Mouse (Mus musculus): ENCODE measurements around the gene Phf24. TPM values are rescaled to one million over a fixed set of nuclear protein-coding genes. Genes with fewer than 3 reads are reported as not detected.
A peak's percentile ranks its signal among the peaks of the same experiment; 100 is the strongest.

Phf24 gene
- polyA plus RNA-seq, 1 experiment from 2014 or later, result 0.04 TPM

- no peaks in the 10 kb centered on the region for H3K27me3 ChIP-seq (ENCODE audit: control insufficient read depth, insufficient read depth, low read length)
- 91% methylated on average over 3 of the region's 3 CpGs for WGBS
- ATAC-seq (ENCODE audit: insufficient number of reproducible peaks, low FRiP score, low TSS enrichment, low read depth) (no peak), DNase-seq (ENCODE audit: low spot score) (no peak)
- H3K4me3 ChIP-seq (ENCODE audit: low read depth, low read length), result no peak overlapping the region
- H3K4me1 ChIP-seq (ENCODE audit: control insufficient read depth, insufficient read depth, low read length), result peaks cover 11% of the 10 kb centered on the region; the same call in 1 of the 2 replicates
- no peak overlapping the region for H3K27ac ChIP-seq (replicated peaks; ENCODE audit: low read depth, low read length)
- H3K4me2 ChIP-seq (ENCODE audit: low read depth, severe bottlenecking), result no peak overlapping the region
- H3K9me3 ChIP-seq (ENCODE audit: control insufficient read depth, low read length), result no peaks in the 10 kb centered on the region
- H3K9ac ChIP-seq (ENCODE audit: low read length), result no peak overlapping the region
- H3K36me3 ChIP-seq (ENCODE audit: control insufficient read depth, insufficient read depth, low read length), result no peaks in the 10 kb centered on the region; the same call in 1 of the 2 replicates
Observed at GRCm38 (mm10) chr4:42955200-42955599, 38.7 kb downstream of the Phf24 start.

- Histone ChIP-seq H3K4me3 (ENCODE audit: low read depth, low read length) (no peak overlapping the region), H3K27me3 (ENCODE audit: control insufficient read depth, insufficient read depth, low read length) (no peaks in the 10 kb centered on the region), H3K9ac (ENCODE audit: low read length) (no peak overlapping the region), H3K4me2 (ENCODE audit: low read depth, severe bottlenecking) (no peak overlapping the region), H3K9me3 (ENCODE audit: control insufficient read depth, low read length) (no peaks in the 10 kb centered on the region), H3K27ac (replicated peaks; ENCODE audit: low read depth, low read length) (no peak overlapping the region), H3K4me1 (ENCODE audit: control insufficient read depth, insufficient read depth, low read length) (0 out of 2 replicates have a peak, but pooled peaks cover 6% of the 10 kb centered on the region), H3K36me3 (ENCODE audit: control insufficient read depth, insufficient read depth, low read length) (no peaks in the 10 kb centered on the region; the same call in 1 of the 2 replicates)
- ATAC-seq (ENCODE audit: insufficient number of reproducible peaks, low FRiP score, low TSS enrichment, low read depth), result no peak
- WGBS, result 93% methylated on average over 17 of the region's 17 CpGs
- no peak for DNase-seq (ENCODE audit: low spot score)
Observed at GRCm38 (mm10) chr4:42956581-42956980, 40.1 kb downstream of the Phf24 start.

- 89% methylated on average over 11 of the region's 11 CpGs for WGBS
- Histone ChIP-seq H3K36me3 (ENCODE audit: control insufficient read depth, insufficient read depth, low read length) (no peaks in the 10 kb centered on the region; the same call in 1 of the 2 replicates), H3K9me3 (ENCODE audit: control insufficient read depth, low read length) (no peaks in the 10 kb centered on the region), H3K4me3 (ENCODE audit: low read depth, low read length) (no peak overlapping the region), H3K4me1 (ENCODE audit: control insufficient read depth, insufficient read depth, low read length) (0 out of 2 replicates have a peak, but pooled peaks cover 2% of the 10 kb centered on the region), H3K4me2 (ENCODE audit: low read depth, severe bottlenecking) (no peak overlapping the region), H3K27me3 (ENCODE audit: control insufficient read depth, insufficient read depth, low read length) (no peaks in the 10 kb centered on the region), H3K9ac (ENCODE audit: low read length) (no peak overlapping the region), H3K27ac (replicated peaks; ENCODE audit: low read depth, low read length) (no peak overlapping the region)
- ATAC-seq (ENCODE audit: insufficient number of reproducible peaks, low FRiP score, low TSS enrichment, low read depth) (no peak), DNase-seq (ENCODE audit: low spot score) (no peak)
Observed at GRCm38 (mm10) chr4:42957306-42957705, 40.8 kb downstream of the Phf24 start.

GRCm38 (mm10) chr4:42957979-42958378, 41.5 kb downstream of the Phf24 start:
- Histone ChIP-seq H3K9ac (ENCODE audit: low read length) (no peak overlapping the region), H3K9me3 (ENCODE audit: control insufficient read depth, low read length) (no peaks in the 10 kb centered on the region), H3K27me3 (ENCODE audit: control insufficient read depth, insufficient read depth, low read length) (no peaks in the 10 kb centered on the region), H3K4me2 (ENCODE audit: low read depth, severe bottlenecking) (no peak overlapping the region), H3K4me3 (ENCODE audit: low read depth, low read length) (no peak overlapping the region), H3K4me1 (ENCODE audit: control insufficient read depth, insufficient read depth, low read length) (no peaks in the 10 kb centered on the region), H3K27ac (replicated peaks; ENCODE audit: low read depth, low read length) (no peak overlapping the region), H3K36me3 (ENCODE audit: control insufficient read depth, insufficient read depth, low read length) (no peaks in the 10 kb centered on the region; the same call in 1 of the 2 replicates)
- ATAC-seq (ENCODE audit: insufficient number of reproducible peaks, low FRiP score, low TSS enrichment, low read depth) (no peak), DNase-seq (ENCODE audit: low spot score) (no peak)
- 91% methylated on average over 8 of the region's 8 CpGs for WGBS

GRCm38 (mm10) chr4:42958942-42959341, 42.5 kb downstream of the Phf24 start:
- Histone ChIP-seq H3K4me1 (ENCODE audit: control insufficient read depth, insufficient read depth, low read length) (no peaks in the 10 kb centered on the region), H3K27ac (replicated peaks; ENCODE audit: low read depth, low read length) (no peak overlapping the region), H3K36me3 (ENCODE audit: control insufficient read depth, insufficient read depth, low read length) (no peaks in the 10 kb centered on the region; the same call in 1 of the 2 replicates), H3K4me3 (ENCODE audit: low read depth, low read length) (no peak overlapping the region), H3K9me3 (ENCODE audit: control insufficient read depth, low read length) (no peaks in the 10 kb centered on the region), H3K4me2 (ENCODE audit: low read depth, severe bottlenecking) (no peak overlapping the region), H3K27me3 (ENCODE audit: control insufficient read depth, insufficient read depth, low read length) (no peaks in the 10 kb centered on the region), H3K9ac (ENCODE audit: low read length) (no peak overlapping the region)
- DNase-seq (ENCODE audit: low spot score) (no peak), ATAC-seq (ENCODE audit: insufficient number of reproducible peaks, low FRiP score, low TSS enrichment, low read depth) (no peak)
- 74% methylated on average over 8 of the region's 8 CpGs for WGBS

- Histone ChIP-seq H3K27ac (replicated peaks; ENCODE audit: low read depth, low read length) (no peak overlapping the region), H3K36me3 (ENCODE audit: control insufficient read depth, insufficient read depth, low read length) (no peaks in the 10 kb centered on the region; the same call in 1 of the 2 replicates), H3K4me1 (ENCODE audit: control insufficient read depth, insufficient read depth, low read length) (no peaks in the 10 kb centered on the region), H3K9me3 (ENCODE audit: control insufficient read depth, low read length) (no peaks in the 10 kb centered on the region), H3K9ac (ENCODE audit: low read length) (no peak overlapping the region), H3K4me2 (ENCODE audit: low read depth, severe bottlenecking) (no peak overlapping the region), H3K27me3 (ENCODE audit: control insufficient read depth, insufficient read depth, low read length) (no peaks in the 10 kb centered on the region), H3K4me3 (ENCODE audit: low read depth, low read length) (no peak overlapping the region)
- no peak for DNase-seq (ENCODE audit: low spot score)
- ATAC-seq (ENCODE audit: insufficient number of reproducible peaks, low FRiP score, low TSS enrichment, low read depth), result no peak
- WGBS, result 53% methylated on average over 4 of the region's 4 CpGs
Observed at GRCm38 (mm10) chr4:42959382-42959781, 42.9 kb downstream of the Phf24 start.

- Histone ChIP-seq H3K9ac (ENCODE audit: low read length) (no peak overlapping the region), H3K4me2 (ENCODE audit: low read depth, severe bottlenecking) (no peak overlapping the region), H3K27me3 (ENCODE audit: control insufficient read depth, insufficient read depth, low read length) (no peaks in the 10 kb centered on the region), H3K27ac (replicated peaks; ENCODE audit: low read depth, low read length) (no peak overlapping the region), H3K4me3 (ENCODE audit: low read depth, low read length) (no peak overlapping the region), H3K4me1 (ENCODE audit: control insufficient read depth, insufficient read depth, low read length) (no peaks in the 10 kb centered on the region), H3K36me3 (ENCODE audit: control insufficient read depth, insufficient read depth, low read length) (no peaks in the 10 kb centered on the region; the same call in 1 of the 2 replicates), H3K9me3 (ENCODE audit: control insufficient read depth, low read length) (no peaks in the 10 kb centered on the region)
- DNase-seq (ENCODE audit: low spot score) (peak; percentile 62), ATAC-seq (ENCODE audit: insufficient number of reproducible peaks, low FRiP score, low TSS enrichment, low read depth) (no peak)
- 36% methylated on average over 4 of the region's 4 CpGs for WGBS
Observed at GRCm38 (mm10) chr4:42961592-42961991, 45.1 kb downstream of the Phf24 start.

GRCm38 (mm10) chr4:42963480-42963879, 47.0 kb downstream of the Phf24 start:
- 91% methylated on average over 2 of the region's 2 CpGs for WGBS
- Histone ChIP-seq H3K27ac (replicated peaks; ENCODE audit: low read depth, low read length) (no peak overlapping the region), H3K4me2 (ENCODE audit: low read depth, severe bottlenecking) (no peak overlapping the region), H3K27me3 (ENCODE audit: control insufficient read depth, insufficient read depth, low read length) (no peaks in the 10 kb centered on the region), H3K4me1 (ENCODE audit: control insufficient read depth, insufficient read depth, low read length) (no peaks in the 10 kb centered on the region), H3K36me3 (ENCODE audit: control insufficient read depth, insufficient read depth, low read length) (no peaks in the 10 kb centered on the region), H3K9me3 (ENCODE audit: control insufficient read depth, low read length) (no peaks in the 10 kb centered on the region), H3K9ac (ENCODE audit: low read length) (no peak overlapping the region), H3K4me3 (ENCODE audit: low read depth, low read length) (no peak overlapping the region)
- DNase-seq (ENCODE audit: low spot score), result no peak
- ATAC-seq (ENCODE audit: insufficient number of reproducible peaks, low FRiP score, low TSS enrichment, low read depth), result no peak
